Mouse (Mus musculus) bone marrow macrophage, adult 2 months (primary cell): ENCODE data around the gene Tmco5.

Source experiments
- CTCF ChIP-seq: IDR thresholded peaks from 2 replicates; pipeline ENCODE4 v1.5.1; 2012; ENCODE audit warnings: low read depth, mild to moderate bottlenecking, low read length, moderate library complexity
- POLR2A ChIP-seq: IDR thresholded peaks from 2 replicates; pipeline ENCODE4 v1.6.1; 2012; ENCODE audit warnings: mild to moderate bottlenecking, low read depth, low read length, borderline replicate concordance

- TF ChIP-seq CTCF: no peak
- TF ChIP-seq POLR2A: no peak
Measured at GRCm38 (mm10) chr2:116923684-116924083, 45.2 kb downstream of the Tmco5 start.
